Mouse (Mus musculus): ENCODE measurements around the gene Cbfa2t2.

Gene Cbfa2t2

DNA sequence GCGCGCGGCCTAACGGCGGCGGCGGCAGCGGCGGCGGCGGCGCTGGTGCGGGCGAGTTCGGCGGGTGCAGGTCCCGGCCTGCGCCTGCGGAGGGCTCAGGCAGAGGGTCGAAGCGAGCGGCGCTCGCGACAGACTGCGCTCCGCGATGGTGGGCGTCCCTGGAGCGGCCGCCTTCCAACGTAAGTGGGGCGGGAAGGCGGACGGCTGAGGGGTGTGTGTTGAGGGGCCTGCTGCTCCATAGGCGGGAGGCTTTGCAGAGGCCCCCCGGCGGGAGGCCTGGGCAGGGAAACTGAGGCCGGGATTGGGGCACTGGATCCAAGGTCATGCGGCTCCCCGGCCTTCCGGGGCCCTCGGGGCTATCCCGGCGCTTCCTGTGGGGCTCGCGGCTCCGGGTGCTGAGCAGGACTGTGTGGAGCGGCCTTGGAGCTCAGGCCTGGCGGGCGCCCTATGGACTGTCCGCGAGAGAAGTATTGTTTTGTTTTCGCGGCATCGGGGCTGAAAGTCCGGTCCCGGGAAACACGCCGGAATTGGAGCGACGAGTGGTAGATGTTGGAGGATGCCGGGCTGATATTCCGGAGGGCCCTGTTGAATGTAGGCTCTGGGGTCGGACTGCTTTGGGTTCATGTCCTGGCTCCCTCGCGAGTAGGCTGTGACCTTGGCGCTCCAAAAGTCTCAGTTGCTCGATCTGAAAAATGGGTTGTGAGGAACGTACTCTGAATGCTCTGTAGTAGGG is at the start of gene Cbfa2t2:
Gene Cbfa2t2 (plus strand): TSS at position 24 of the 733 bp plus-strand sequence.
- DNase-seq (ENCODE audit: low spot score), result no peak

DNA sequence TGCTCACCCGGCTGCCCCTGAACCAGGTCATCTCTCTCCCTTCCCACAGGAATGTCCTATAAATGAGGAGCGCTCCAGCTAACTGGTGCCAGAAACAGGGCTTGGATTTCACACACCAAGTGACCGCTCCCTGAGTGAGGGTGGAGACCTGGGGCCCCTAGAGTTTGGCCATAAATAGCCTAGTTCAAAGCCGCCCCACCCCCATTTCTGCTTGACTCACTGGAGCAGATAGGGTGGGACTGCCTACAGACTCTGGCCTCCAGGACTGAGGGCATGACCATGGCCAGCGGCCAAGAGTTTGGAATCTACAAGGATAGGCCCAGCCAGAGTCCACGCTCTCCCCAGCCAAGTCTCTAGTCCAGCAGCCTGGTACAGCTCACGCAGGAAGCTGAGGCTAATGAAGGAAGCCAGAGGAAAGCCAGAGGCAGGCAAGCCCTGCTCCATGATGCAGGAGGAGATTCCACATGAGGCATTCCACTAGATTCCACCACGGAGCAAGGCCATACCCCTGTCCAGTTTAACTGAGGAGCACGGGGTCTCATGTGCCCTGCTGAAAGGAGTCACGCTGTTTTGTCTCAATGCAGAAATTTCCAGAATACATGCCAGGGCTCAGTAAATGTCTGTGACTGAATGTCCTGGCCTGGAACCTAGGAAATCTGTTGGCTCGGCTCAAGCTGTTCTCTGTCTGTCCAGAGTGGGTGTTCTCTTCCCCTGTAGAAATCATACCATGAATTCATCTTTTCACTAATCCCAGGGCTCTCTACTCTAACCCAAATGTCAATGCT is 45.9 kb upstream of the Cbfa2t2 start:
- DNase-seq (ENCODE audit: low spot score), result no peak

DNA sequence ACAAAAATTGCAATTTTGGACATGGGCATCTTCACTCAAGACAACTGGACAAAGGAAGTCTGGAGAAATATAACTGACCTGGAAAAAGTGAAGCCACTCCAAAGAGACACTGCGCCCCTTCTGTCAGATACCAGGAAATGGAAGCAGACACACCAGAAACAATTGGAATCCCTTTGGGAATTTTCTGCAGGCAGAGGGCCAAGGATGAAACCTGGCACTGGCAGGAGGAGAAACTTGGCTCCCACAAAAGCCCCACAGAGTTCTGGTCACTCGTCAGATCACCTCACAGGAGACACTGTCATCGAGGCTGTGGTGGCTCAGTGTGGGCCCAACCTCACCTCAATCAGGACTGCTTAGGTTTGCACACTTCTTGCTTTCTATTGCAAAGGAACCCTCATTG is 41.7 kb upstream of the Cbfa2t2 start:
- DNase-seq (ENCODE audit: low spot score), result no peak

DNA sequence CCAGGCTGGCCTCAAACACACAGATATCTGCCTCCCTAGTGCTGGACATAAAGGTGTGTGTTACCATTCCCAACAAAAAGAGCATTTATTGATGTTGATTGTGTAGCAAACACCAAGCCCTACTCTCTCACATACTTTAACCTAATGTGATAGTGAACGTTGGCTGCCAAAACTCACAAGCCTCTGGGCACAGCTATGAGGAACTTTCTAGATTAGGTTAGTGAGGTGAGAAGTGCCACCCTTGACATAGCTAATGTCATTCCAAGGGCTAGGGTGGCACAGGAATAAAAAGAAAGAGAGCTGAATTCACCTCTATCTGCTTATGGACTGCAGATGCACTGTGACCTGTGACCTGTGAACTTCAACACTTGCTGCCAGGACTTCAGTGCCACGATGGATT is 39.8 kb upstream of the Cbfa2t2 start:
- DNase-seq (ENCODE audit: low spot score), result no peak

DNA sequence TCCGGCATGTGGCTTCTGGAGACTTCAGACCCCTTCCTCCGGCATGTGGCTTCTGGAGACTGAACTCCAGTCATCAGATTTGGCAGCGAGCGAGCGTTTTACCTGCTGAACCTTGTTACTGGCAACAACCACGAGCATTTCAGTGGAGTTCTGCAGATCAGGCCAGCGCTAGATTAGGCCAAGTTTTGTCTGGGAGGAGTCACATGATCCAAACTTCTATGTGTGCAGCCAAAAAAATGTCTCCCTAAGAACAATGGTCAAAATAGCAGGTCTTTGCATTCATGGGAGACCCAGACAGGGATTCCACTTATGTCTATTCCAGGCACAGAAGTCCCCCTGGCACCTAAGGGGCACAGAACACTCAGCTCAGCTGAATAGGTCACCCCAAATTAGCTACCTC is 38.0 kb upstream of the Cbfa2t2 start:
- DNase-seq (ENCODE audit: low spot score), result no peak

DNA sequence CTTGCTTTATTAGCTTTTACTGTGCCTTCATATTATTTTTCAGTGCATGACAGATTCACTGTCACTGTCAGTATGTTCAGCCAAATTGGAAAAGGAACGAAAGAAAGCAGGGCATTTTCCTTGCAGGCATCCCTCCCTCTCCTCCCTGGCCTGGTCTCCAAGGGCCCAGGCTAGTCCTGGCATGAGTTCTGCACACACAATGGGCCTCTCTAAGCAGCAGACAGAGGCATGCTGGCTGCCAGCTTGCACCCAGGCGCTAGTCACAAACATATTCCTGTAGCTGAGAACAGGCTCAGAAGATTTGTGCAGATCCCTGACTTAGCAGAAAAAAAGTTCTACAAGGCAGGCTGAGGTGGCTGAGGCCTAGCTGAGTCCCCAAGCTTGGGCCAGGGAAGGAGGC is 37.0 kb upstream of the Cbfa2t2 start:
- no peak for DNase-seq (ENCODE audit: low spot score)

DNA sequence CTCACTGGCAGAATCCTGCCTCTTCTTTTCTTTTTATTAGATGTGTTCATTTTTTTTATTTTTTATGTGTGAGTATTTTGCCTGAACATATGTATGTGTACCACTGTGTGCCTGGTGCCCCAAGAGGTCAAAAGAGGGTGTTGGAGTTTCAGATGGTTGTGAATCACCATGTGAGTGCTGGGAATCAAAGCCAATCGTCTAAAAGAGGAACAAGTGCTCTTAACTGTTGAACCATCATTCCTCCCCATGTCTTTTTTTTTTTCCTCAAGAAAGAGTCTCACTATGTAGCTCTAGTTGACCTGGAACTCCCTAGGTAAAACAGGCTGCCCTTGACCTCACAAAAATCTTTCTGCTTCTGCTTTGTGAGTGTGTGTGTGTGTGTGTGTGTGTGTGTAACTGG is 34.3 kb upstream of the Cbfa2t2 start:
- DNase-seq (ENCODE audit: low spot score), result no peak

DNA sequence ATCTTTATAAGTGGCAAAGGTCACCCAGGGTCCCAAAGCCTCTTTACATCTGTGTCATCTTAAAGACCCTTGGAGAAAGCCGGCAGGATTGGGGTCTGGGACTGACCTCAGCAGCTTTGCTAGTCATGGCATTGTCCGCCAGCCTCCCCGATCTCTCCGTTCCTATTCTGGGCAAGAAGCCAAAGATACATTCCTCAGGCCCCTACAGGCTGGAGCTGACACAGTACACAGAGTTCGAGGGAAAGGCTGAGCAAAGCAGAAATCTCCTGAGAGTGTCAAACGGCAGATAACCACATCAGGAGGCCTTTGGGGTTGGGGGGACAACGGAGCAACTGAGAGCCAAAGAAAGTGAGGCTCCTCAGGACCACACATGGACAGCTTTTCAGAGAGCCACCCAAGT is 33.5 kb upstream of the Cbfa2t2 start:
- DNase-seq (ENCODE audit: low spot score), result no peak

DNA sequence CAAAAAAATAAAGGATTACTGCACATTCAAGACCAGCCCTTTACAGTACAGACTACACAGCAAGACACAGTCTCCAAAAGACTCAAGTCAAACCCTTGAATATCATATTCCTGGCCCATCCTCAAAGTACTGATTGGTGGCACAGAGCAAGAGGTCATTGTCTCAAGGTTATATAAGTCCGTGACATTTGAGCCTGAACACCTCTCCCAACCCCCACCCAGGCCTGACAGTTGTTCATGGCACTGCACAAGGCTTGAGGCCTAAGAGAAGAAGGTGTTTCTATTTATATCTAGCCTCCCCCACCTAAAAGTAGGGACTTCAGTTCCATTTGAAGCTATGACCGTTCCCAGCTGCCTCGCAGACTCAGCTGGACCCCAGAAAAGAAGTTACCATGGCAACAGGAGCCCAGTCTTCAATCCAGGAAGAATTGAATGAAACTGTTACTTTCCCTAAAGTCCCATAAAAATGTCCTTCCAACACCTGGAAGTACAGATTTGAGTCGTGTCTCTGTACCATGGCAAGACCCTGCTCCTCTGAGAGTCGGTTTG is 30.8 kb upstream of the Cbfa2t2 start:
- DNase-seq (ENCODE audit: low spot score), result no peak

DNA sequence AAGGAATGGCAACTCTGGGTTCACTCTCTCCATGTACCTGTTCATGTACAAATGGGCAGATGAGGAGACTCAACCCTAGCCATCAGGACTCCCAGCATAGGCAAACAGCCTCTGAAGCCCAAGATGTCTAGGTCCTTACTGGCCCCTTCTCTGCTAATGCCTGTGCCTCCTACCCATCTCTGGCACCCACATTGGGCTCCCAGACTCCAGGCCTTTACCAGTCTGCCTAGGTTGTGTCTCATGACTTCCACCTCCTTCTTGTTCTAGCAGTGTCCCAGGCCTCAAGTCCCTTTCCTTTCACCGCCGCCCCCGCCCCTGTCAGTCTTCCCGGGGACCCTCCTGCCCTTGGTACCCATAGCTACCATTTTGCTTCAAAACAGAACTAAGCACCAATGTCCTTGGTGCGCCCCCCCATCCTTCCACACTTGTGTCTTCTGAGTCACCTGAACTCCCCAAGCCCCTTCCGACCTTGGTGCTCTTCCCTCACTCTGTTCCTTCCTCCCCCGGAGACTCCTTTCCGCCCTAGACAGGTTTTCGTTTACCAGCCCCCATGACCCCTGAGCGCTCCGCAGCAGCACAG is 29.1 kb upstream of the Cbfa2t2 start:
- DNase-seq (ENCODE audit: low spot score), result no peak

DNA sequence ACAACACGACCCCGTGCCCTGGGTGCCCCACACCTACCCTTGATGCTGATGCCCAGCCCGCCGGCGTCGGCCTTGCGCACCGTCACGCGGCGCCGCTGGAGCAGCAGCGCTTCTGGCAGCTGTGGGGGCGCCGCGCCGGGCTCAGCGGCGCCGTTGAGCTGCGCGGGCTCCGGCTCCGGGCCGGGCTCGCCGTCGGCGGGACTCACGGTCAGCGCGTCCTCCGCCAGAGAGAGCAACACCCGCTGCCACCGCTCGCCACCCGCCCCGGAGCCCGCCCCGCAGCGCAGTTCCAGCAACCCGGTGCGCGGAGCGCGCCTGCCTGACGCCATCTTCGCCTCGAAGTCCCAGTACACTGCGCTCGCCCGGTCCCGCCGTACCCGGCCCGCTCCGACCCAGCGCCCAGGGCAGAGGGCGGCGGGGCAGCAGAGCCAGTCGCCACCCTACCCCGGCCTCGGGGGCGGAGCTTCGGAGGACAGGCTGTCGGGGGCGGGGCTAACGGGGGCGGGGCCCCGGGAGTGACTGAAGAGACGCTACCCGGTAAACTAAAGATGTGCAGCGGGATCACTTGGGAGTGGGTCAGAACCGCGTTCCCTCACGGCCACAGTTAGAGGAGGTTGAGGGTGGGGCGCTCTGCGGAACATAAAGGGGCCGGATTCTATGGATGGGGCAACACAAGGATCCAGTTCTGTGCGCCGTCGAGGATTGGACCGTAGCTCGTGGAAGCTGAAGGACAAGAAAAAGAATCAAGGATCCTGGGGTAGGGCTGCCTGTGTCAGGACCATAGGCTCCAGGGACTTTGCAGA is 28.4 kb upstream of the Cbfa2t2 start, which contains the start of gene Snta1:
Gene Snta1 (minus strand): TSS at position 457 of the 803 bp plus-strand sequence.
- no peak for DNase-seq (ENCODE audit: low spot score)

DNA sequence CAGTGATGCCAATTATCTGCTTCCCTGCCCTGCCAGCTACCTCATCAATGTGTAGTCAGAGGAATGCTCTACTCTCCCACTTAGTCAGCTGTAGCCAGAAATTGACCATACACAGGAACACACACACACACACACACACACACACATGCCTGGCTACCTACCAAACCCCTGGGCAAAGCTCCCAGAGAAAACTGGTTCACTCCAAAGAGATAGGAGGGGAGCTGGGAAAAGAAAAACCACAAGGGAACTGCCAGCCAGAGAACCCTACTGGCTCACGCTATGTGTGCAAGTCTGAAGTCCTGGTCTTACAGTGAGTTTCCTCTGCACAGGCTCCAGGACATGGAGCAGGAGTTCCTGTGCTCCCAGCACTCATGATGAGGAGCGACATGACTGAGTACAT is 25.9 kb upstream of the Cbfa2t2 start:
- DNase-seq (ENCODE audit: low spot score), result no peak

DNA sequence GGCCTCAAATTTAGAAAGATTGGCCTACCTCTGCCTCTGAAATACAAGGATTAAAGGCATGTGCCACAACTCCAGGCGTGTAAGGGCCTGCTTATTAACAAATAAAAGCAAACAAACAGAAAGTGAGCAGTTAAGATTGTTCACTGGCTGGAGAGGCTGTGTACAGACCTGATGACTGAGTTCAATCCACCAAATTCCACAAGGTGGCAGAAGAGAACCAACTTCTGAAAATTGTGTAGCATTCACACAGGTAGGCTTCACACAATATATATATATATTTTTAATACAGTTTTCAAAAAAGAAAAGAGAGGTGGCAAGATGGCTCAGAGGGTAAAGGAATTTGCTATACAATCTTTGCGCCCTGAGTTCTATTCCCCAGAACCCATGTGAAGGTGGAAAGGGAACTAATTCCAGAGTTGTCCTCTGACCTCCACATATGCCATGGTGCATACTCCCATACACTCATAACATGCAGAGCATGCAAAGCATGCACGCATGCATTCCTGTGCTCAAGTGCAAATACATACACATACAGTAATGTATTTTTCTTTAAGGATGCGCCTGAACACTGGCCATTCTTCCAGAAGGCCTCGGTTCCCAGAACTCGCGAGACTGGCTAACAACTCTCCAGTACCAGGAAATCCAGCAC is 24.1 kb upstream of the Cbfa2t2 start:
- DNase-seq (ENCODE audit: low spot score), result peak; percentile 64

DNA sequence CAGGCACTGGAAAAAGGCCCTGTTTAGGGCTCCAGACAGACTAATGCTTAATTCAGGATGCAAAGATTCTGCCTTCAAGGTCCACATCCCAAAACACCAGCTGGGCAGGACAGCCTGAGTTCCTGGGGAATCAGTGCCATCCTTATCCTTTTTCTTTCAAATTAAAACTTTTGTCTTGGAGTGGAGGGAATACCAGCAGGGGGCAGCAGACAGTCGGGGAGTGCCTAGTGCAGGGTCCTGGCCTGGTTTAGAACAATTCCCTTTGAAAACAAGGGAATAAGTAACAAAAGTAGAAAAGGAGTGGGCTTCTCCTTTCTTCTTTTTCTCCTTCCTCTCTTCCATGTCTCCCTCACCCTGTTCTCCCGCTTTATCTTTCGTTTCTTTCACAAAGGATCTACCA is 19.2 kb upstream of the Cbfa2t2 start:
- DNase-seq (ENCODE audit: low spot score), result no peak

DNA sequence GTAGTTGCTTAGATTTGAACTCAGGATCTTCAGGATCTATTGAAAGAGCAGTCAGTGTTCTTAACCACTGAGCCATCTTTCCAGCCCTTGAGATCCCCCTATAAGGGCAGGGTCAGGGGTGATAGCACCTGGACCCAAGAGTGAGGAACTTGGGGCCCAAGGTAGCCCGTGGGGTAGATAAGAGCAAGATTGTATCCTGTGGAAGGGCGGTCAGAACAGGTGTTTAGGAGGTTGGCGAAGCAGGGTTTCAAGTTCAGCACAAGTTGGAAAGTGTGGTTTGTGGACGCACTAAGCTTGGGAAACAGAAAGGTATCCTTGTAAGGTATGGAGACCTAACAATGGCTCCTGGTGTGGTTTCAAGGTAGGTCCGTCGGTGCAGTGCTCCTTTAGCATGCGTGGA is 18.3 kb upstream of the Cbfa2t2 start:
- DNase-seq (ENCODE audit: low spot score), result no peak

DNA sequence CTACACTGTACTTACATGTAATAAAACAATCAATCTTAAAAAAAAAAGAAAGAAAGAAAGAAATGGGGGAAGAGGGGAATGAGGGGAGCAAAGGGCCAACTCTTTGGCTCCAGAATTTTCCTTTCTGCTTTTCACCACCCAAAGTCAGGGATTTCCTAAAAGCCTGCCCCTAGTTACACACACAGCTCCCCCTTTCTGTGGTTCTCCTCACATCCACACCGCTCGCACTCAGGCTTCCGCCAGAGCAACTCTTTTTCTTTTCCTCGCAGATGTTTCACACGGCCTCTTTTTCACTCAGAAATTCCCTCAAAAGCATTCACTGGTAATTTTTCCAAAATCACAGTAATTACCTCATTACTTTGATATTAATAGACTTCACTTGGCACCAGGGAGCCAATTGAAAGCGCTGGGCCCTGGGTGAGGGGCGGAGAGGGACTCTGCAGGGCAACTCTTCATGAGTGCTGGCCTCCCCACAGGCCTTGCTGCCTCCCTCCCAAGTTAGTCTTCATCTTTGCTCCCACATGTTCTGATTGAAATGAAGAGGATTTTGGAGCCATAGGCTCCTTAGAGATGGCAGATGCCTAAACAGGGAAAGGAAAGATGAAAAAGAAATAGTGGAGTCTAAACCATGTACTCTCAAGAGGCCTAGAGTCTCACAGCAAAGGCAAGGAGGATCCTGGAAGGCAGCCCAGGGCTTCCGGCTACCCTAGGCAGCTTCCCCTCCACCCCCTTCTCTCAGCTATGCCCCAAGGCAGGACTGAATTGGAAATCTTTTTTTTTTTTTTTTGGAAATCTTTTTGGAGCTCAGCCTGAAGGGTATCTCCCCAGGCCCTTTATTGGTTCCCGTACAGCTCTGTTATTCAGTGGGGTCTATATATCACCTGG is 16.4 kb upstream of the Cbfa2t2 start:
- DNase-seq (ENCODE audit: low spot score), result no peak

DNA sequence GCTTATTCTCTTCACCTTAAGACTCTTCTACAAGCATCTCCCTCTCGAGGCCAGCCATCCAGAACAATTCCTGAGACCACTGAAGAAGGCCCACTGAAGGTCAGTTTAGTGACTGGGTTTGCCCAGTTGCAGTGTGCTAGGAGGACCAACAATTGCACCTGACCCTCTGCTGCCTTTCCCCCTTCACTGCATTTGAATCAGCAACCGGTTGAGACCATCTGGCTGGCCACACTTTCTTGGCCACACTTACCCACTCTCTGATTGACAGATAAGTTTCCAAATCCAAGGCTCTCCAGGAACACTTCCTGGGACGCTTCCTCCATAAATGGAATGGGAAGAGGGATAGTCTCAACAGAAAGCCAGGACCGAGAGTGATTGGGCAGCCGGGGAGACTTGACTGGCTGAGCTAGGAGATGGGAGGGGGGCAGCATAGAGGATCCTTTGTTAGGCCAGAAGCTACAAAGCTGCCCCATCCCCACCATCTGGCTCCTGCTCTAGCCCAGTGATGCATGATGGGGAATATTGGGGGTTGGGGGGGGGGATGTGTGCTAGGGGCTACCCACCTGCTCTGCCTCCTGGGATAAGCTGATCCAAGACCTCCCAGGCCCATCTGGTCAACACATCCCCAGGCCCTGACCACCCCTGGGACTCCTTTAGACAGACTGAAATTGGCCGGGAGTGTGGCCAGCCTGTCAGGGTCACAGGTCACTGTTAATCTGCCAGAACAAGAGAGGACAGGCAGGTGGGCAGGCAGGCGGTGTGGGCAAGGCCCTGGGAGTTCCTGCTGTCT is 15.1 kb upstream of the Cbfa2t2 start:
- no peak for DNase-seq (ENCODE audit: low spot score)

DNA sequence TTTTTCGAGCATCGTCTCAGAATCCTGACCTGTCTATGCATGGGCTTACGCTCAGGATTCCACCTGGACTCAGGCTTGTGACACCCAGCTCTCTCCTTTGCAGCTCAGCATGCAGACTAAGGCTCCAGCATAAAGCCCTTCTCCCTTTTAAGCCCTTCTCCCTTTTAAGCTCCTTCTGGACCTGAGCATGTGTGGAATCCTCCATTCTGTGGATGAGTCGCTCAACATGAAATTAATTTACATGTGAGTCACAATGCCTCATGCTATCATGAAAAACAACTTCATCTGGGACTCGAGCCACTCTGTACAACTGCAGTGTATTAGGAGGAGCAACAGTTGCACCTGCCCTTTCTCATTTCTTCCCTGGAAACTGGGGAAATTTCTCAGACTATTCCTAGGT is 14.1 kb upstream of the Cbfa2t2 start:
- no peak for DNase-seq (ENCODE audit: low spot score)

DNA sequence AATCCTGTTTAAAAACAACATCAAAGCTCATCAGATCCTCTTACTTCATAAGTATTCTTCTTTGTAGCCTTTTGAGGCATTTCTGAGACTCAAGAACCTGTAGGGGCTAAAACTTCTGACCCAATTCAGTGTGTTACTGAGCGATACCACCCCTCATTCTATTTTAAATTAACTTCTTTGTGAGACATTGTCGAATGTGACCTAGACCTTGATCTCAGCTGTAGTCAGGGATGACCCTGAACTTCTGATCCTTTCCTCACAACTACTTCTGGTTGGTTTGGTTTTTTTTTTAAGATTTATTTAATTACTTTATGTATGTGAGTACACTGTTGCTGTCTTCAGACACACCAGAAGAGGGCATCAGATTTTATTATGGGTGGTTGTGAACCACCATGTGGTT is 12.7 kb upstream of the Cbfa2t2 start:
- no peak for DNase-seq (ENCODE audit: low spot score)

DNA sequence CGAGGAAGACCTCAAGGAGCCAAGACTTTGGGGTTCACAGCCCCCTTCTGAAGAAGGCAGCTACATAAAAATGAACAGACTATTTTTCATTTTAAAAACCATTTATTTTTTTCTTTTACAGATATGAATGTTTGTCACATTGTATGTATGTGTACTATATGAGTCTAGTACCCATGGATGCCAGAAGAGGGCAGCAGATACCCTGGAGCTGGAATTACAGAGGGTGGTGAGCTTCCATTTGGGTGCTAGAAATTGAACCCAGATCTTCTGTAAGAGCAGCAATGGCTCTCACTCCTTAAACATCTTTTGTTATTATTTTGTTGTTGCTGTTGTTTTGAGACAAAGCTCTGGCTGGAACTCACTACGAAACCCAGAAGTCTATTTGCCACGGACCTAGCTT is 10.8 kb upstream of the Cbfa2t2 start:
- DNase-seq (ENCODE audit: low spot score), result no peak
